In genomic region chr6:109009793-109010192, GRCm38 (mm10) we compare ENCODE assay signal across 25 mouse cellular contexts.
A peak's percentile ranks its signal among the peaks of the same experiment; 100 is the strongest.
DNase-seq lines count a peak whose midpoint lies in the region; ATAC-seq and TF ChIP-seq lines count a peak whose summit lies in the region.
"Had no signal": no experiment of that assay in that cellular context is flagged by ENCODE, and none has a peak within 500 bp of the region (broad histone marks: within the 10 kb centered on the region; RNA-seq: fewer than 3 reads in every experiment).

No protein-coding gene starts in this region.

- DNase-seq in brain, embryonic 14.5 days (ENCODE audit: low read depth), result peak; percentile 91
- peak; percentile 58 for DNase-seq in forebrain, embryonic 11.5 days (ENCODE audit: low spot score)
- no peak for DNase-seq in forebrain, postnatal 0 days
- DNase-seq in midbrain, postnatal 0 days (ENCODE audit: low spot score), result peak; percentile 12
- DNase-seq in spleen, postnatal 36 days (ENCODE audit: low spot score in 2 of 2), result no peak
- no peak for DNase-seq in right cerebral cortex, postnatal 14 days
- no peak for DNase-seq in kidney, postnatal 4 days
- DNase-seq: adrenal gland, adult 8-10 months; cerebellum, adult 18-20 months; cerebellum, postnatal 14 days; gastrocnemius, postnatal 14 days; heart, postnatal 4 days; kidney, adult 8-10 months; kidney, postnatal 25 days; layer of hippocampus, postnatal 36 days; liver, postnatal 0 days; lung, postnatal 10 days; thymus, postnatal 25 days had no signal

- TF ChIP-seq POLR2A in brain, embryonic 14.5 days (IDR thresholded peaks at IDR 0.05; ENCODE audit: borderline replicate concordance, extremely low read depth, insufficient read depth, insufficient read length, poor library complexity, severe bottlenecking), result no peak

- H3K4me1 ChIP-seq in forebrain, embryonic 11.5 days (replicated peaks; ENCODE audit: control insufficient read depth, insufficient read depth, low read length), result peaks cover 2% of the 10 kb centered on the region; the same call in 1 of the 2 replicates
- no peaks in the 10 kb centered on the region for H3K4me1 ChIP-seq in forebrain, postnatal 0 days (ENCODE audit: insufficient read depth)
- H3K4me1 ChIP-seq in midbrain, postnatal 0 days (ENCODE audit: insufficient read depth, low read length), result no peaks in the 10 kb centered on the region
- H3K4me1 ChIP-seq: embryonic facial prominence, embryonic 15.5 days; heart, embryonic 15.5 days; hindbrain, embryonic 15.5 days; limb, embryonic 12.5 days; stomach, embryonic 15.5 days had no signal

- no peak overlapping the region for H3K9ac ChIP-seq in forebrain, embryonic 11.5 days (ENCODE audit: low read length)
- H3K9ac ChIP-seq in forebrain, postnatal 0 days, result no peak overlapping the region
- no peak overlapping the region for H3K9ac ChIP-seq in midbrain, postnatal 0 days (replicated peaks; ENCODE audit: low read length, poor library complexity, severe bottlenecking)
- H3K9ac ChIP-seq: embryonic facial prominence, embryonic 15.5 days; heart, embryonic 15.5 days; hindbrain, embryonic 15.5 days; limb, embryonic 12.5 days; liver, postnatal 0 days; stomach, embryonic 15.5 days had no signal

- TF ChIP-seq CTCF in brain, embryonic 14.5 days (IDR thresholded peaks at IDR 0.05; ENCODE audit: borderline replicate concordance, extremely low read depth, insufficient read depth, insufficient read length), result no peak
- no peak for TF ChIP-seq CTCF in forebrain, postnatal 0 days (IDR thresholded peaks at IDR 0.05; ENCODE audit: low read depth)
- TF ChIP-seq CTCF in midbrain, postnatal 0 days (IDR thresholded peaks at IDR 0.05), result no peak

- peak; percentile 92 for ATAC-seq in forebrain, embryonic 11.5 days (replicated peaks; ENCODE audit: low FRiP score)
- ATAC-seq in forebrain, postnatal 0 days, result peak; percentile 58; the same call in 1 of the 2 replicates
- no peak for ATAC-seq in midbrain, postnatal 0 days (ENCODE audit: low FRiP score)
- ATAC-seq: activated CD4-positive, CD25-positive, alpha-beta regulatory T cell, adult 4 months; liver, postnatal 0 days had no signal

- no peaks in the 10 kb centered on the region for H3K36me3 ChIP-seq in forebrain, embryonic 11.5 days (ENCODE audit: control insufficient read depth, insufficient read depth, low read length)
- no peaks in the 10 kb centered on the region for H3K36me3 ChIP-seq in forebrain, postnatal 0 days (ENCODE audit: insufficient read depth)
- H3K36me3 ChIP-seq in midbrain, postnatal 0 days (ENCODE audit: insufficient read depth, low read length), result no peaks in the 10 kb centered on the region
- H3K36me3 ChIP-seq: embryonic facial prominence, embryonic 15.5 days; heart, embryonic 15.5 days; hindbrain, embryonic 15.5 days; limb, embryonic 12.5 days; stomach, embryonic 15.5 days had no signal

- WGBS in forebrain, embryonic 11.5 days, result 17% methylated on average over 4 of the region's 4 CpGs
- WGBS in forebrain, postnatal 0 days, result 6% methylated on average over 4 of the region's 4 CpGs
- 32% methylated on average over 4 of the region's 4 CpGs for WGBS in midbrain, postnatal 0 days

- no peak overlapping the region for H3K4me3 ChIP-seq in forebrain, embryonic 11.5 days (ENCODE audit: low read depth, low read length)
- no peak overlapping the region for H3K4me3 ChIP-seq in forebrain, postnatal 0 days (ENCODE audit: low read depth, low read length)
- H3K4me3 ChIP-seq in midbrain, postnatal 0 days (ENCODE audit: low read depth, low read length), result no peak overlapping the region
- H3K4me3 ChIP-seq: embryonic facial prominence, embryonic 15.5 days; heart, embryonic 15.5 days; hindbrain, embryonic 15.5 days; limb, embryonic 12.5 days; stomach, embryonic 15.5 days had no signal

- no peaks in the 10 kb centered on the region for H3K27me3 ChIP-seq in forebrain, embryonic 11.5 days (ENCODE audit: control insufficient read depth, insufficient read depth, low read length)
- no peaks in the 10 kb centered on the region for H3K27me3 ChIP-seq in forebrain, postnatal 0 days (ENCODE audit: insufficient read depth, low read length)
- H3K27me3 ChIP-seq in midbrain, postnatal 0 days (ENCODE audit: insufficient read depth, low read length), result no peaks in the 10 kb centered on the region
- H3K27me3 ChIP-seq: embryonic facial prominence, embryonic 15.5 days; heart, embryonic 15.5 days; hindbrain, embryonic 15.5 days; limb, embryonic 12.5 days; stomach, embryonic 15.5 days had no signal

- H3K4me2 ChIP-seq in forebrain, embryonic 11.5 days (ENCODE audit: low read depth, low read length, severe bottlenecking), result no peak overlapping the region
- H3K4me2 ChIP-seq in forebrain, postnatal 0 days (ENCODE audit: low read depth), result no peak overlapping the region
- no peak overlapping the region for H3K4me2 ChIP-seq in midbrain, postnatal 0 days (ENCODE audit: low read depth, low read length, poor library complexity, severe bottlenecking)
- H3K4me2 ChIP-seq: embryonic facial prominence, embryonic 15.5 days; heart, embryonic 15.5 days; hindbrain, embryonic 15.5 days; limb, embryonic 12.5 days; liver, embryonic 11.5 days; stomach, embryonic 15.5 days had no signal

- H3K9me3 ChIP-seq in forebrain, embryonic 11.5 days (ENCODE audit: control insufficient read depth, low read length), result no peaks in the 10 kb centered on the region; the same call in 1 of the 2 replicates
- no peaks in the 10 kb centered on the region for H3K9me3 ChIP-seq in forebrain, postnatal 0 days (ENCODE audit: low read length)
- H3K9me3 ChIP-seq in midbrain, postnatal 0 days (ENCODE audit: low read length), result no peaks in the 10 kb centered on the region
- H3K9me3 ChIP-seq: embryonic facial prominence, embryonic 15.5 days; heart, embryonic 15.5 days; hindbrain, embryonic 15.5 days; limb, embryonic 12.5 days; stomach, embryonic 15.5 days had no signal

- peak overlapping the region; percentile 42; the same call in 1 of the 2 replicates for H3K27ac ChIP-seq in forebrain, embryonic 11.5 days (ENCODE audit: low read depth, low read length)
- H3K27ac ChIP-seq in forebrain, postnatal 0 days (ENCODE audit: low read depth, low read length), result no peak overlapping the region
- no peak overlapping the region for H3K27ac ChIP-seq in midbrain, postnatal 0 days (ENCODE audit: low read depth, low read length)
- H3K27ac ChIP-seq: embryonic facial prominence, embryonic 15.5 days; heart, embryonic 15.5 days; hindbrain, embryonic 15.5 days; limb, embryonic 12.5 days; stomach, embryonic 15.5 days had no signal

Comparison
In these comparisons a context has a peak if more than half of its experiments do, and no peak if none do; other contexts are left out.
1. DNase-seq: peak in brain, embryonic 14.5 days (single experiment), forebrain, embryonic 11.5 days (single experiment) and midbrain, postnatal 0 days (single experiment); none in forebrain, postnatal 0 days (single experiment), spleen, postnatal 36 days (0 of 2), right cerebral cortex, postnatal 14 days (single experiment) and kidney, postnatal 4 days (0 of 2).